Mouse (Mus musculus) spleen, postnatal 4 days (tissue): Measurements from ENCODE around the gene Tmem79.
"Not testable (repeated sequence)": the region's sequence is repeated elsewhere in the genome, so short reads cannot be mapped to it uniquely, and the experiment has no call there.

Experiments
- DNase-seq, 2 experiments: peaks; one replicate each; pipeline ENCODE4 v3.0.0; 2022; ENCODE audit warnings: low spot score in 2 of 2

The Tmem79 gene

GRCm38 (mm10) chr3:88285565-88285895 is 50.4 kb downstream of the Tmem79 start:
- not testable (repeated sequence) for DNase-seq

GRCm38 (mm10) chr3:88284815-88285564 is 51.0 kb downstream of the Tmem79 start:
- DNase-seq = not testable (repeated sequence)

GRCm38 (mm10) chr3:88281141-88281916 is 54.6 kb downstream of the Tmem79 start:
- not testable (repeated sequence) for DNase-seq

GRCm38 (mm10) chr3:88280035-88280434 is 55.9 kb downstream of the Tmem79 start:
- DNase-seq = no peak
